Mouse (Mus musculus): ENCODE results near the gene Gpcpd1. TPM values are rescaled to one million over a fixed set of nuclear protein-coding genes. Genes with fewer than 3 reads are reported as not detected.
A peak's percentile ranks its signal among the peaks of the same experiment; 100 is the strongest.

The Gpcpd1 gene
- polyA plus RNA-seq, 1 experiment from 2014 or later = 68.4 TPM

DNA sequence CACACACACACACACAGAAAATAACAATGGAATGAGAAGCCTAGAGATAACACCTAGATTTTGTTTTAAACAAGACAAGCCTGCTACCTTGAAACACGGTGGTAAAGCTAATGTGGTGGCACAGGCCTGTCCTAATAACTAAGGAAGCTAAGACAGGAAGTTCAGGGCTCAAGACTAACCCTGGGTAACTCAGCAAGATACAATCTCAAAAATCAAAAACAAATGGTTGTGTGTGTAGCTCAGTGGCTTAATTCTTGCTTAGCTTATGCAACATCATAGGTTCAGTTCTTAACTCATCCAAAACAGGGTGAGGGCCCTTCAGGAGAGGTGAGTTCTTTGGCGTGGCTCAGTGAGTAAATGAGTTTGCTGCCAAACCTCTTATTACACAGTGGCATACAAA, 20.1 kb downstream of the Gpcpd1 start:
- H3K9ac ChIP-seq (ENCODE audit: low read depth, low read length) = no peak overlapping the region
- no peak overlapping the region for H3K4me3 ChIP-seq (ENCODE audit: low read length)
- no peak for ATAC-seq
- no peak overlapping the region for H3K27ac ChIP-seq (ENCODE audit: low read depth, low read length)
- peaks cover 24% of the 10 kb centered on the region for H3K36me3 ChIP-seq (ENCODE audit: control insufficient read depth, insufficient read depth, low read length)
- no peaks in the 10 kb centered on the region for H3K27me3 ChIP-seq (replicated peaks; ENCODE audit: control insufficient read depth, insufficient read depth, low read length)
- H3K4me1 ChIP-seq (ENCODE audit: control insufficient read depth, insufficient read depth, low read depth, low read length) = no peaks in the 10 kb centered on the region
- no peak overlapping the region for H3K4me2 ChIP-seq (ENCODE audit: low read length)
- 91% methylated on average over 2 of the region's 2 CpGs for WGBS
- no peaks in the 10 kb centered on the region for H3K9me3 ChIP-seq (ENCODE audit: control insufficient read depth, low read length)

GRCm38 (mm10) chr2:132561860-132562259, 25.7 kb downstream of the Gpcpd1 start:
- 96% methylated on average over 4 of the region's 4 CpGs for WGBS
- no peak for ATAC-seq
- Histone ChIP-seq H3K27me3 (replicated peaks; ENCODE audit: control insufficient read depth, insufficient read depth, low read length) (no peaks in the 10 kb centered on the region), H3K4me2 (ENCODE audit: low read length) (no peak overlapping the region), H3K36me3 (ENCODE audit: control insufficient read depth, insufficient read depth, low read length) (peaks cover 11% of the 10 kb centered on the region), H3K9ac (ENCODE audit: low read depth, low read length) (no peak overlapping the region), H3K9me3 (ENCODE audit: control insufficient read depth, low read length) (no peaks in the 10 kb centered on the region), H3K4me1 (ENCODE audit: control insufficient read depth, insufficient read depth, low read depth, low read length) (no peaks in the 10 kb centered on the region), H3K4me3 (ENCODE audit: low read length) (no peak overlapping the region), H3K27ac (ENCODE audit: low read depth, low read length) (no peak overlapping the region)

GRCm38 (mm10) chr2:132527864-132528263, 59.7 kb downstream of the Gpcpd1 start:
- Histone ChIP-seq H3K36me3 (ENCODE audit: control insufficient read depth, insufficient read depth, low read length) (peaks cover 15% of the 10 kb centered on the region), H3K27me3 (replicated peaks; ENCODE audit: control insufficient read depth, insufficient read depth, low read length) (no peaks in the 10 kb centered on the region), H3K4me1 (ENCODE audit: control insufficient read depth, insufficient read depth, low read depth, low read length) (peaks cover 5% of the 10 kb centered on the region), H3K9ac (ENCODE audit: low read depth, low read length) (no peak overlapping the region), H3K27ac (ENCODE audit: low read depth, low read length) (no peak overlapping the region), H3K9me3 (ENCODE audit: control insufficient read depth, low read length) (no peaks in the 10 kb centered on the region), H3K4me2 (ENCODE audit: low read length) (no peak overlapping the region), H3K4me3 (ENCODE audit: low read length) (no peak overlapping the region)
- no peak for ATAC-seq
- 50% methylated on average over 1 of the region's 1 CpGs for WGBS

DNA sequence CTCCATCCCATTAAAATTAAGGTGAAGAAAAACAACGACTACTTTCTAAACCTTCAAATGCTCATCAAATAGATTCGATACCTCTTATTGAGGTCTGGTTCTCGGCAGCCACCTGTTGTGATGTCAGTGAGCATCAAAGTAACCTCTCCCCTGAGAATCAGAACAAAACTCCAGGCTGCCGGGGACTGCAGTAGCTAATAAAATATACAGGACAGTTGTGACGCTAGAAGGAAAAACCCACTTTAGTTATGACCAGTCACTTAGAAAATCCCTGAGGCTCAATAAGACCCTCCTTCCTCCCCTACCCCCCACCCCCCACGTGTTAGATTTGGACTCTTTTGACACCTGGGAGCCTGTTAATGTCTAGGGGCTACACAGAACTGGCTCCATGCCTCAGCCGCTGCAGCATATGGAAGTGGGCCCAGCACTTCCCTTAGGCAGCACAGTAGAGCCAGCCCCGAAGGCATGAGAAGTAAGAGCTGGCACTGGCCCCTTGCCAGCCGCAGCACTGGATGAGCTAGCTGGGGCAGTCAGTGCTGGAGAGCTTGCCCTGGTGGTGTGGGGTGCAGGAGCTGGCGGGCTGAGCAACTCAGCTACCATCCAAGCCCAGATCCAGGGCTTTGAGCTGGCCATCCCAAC, 60.5 kb downstream of the Gpcpd1 start:
- 52% methylated on average over 10 of the region's 10 CpGs for WGBS
- ATAC-seq = peak; percentile 85
- Histone ChIP-seq H3K9me3 (ENCODE audit: control insufficient read depth, low read length) (no peaks in the 10 kb centered on the region), H3K4me1 (ENCODE audit: control insufficient read depth, insufficient read depth, low read depth, low read length) (peaks cover 5% of the 10 kb centered on the region), H3K4me2 (ENCODE audit: low read length) (no peak overlapping the region), H3K36me3 (ENCODE audit: control insufficient read depth, insufficient read depth, low read length) (peaks cover 15% of the 10 kb centered on the region), H3K9ac (ENCODE audit: low read depth, low read length) (no peak overlapping the region), H3K4me3 (ENCODE audit: low read length) (no peak overlapping the region), H3K27me3 (replicated peaks; ENCODE audit: control insufficient read depth, insufficient read depth, low read length) (no peaks in the 10 kb centered on the region), H3K27ac (ENCODE audit: low read depth, low read length) (no peak overlapping the region)

GRCm38 (mm10) chr2:132526110-132526509, 61.4 kb downstream of the Gpcpd1 start:
- Histone ChIP-seq H3K9ac (ENCODE audit: low read depth, low read length) (no peak overlapping the region), H3K4me3 (ENCODE audit: low read length) (no peak overlapping the region), H3K36me3 (ENCODE audit: control insufficient read depth, insufficient read depth, low read length) (peaks cover 12% of the 10 kb centered on the region), H3K9me3 (ENCODE audit: control insufficient read depth, low read length) (no peaks in the 10 kb centered on the region), H3K4me2 (ENCODE audit: low read length) (no peak overlapping the region), H3K4me1 (ENCODE audit: control insufficient read depth, insufficient read depth, low read depth, low read length) (peaks cover 5% of the 10 kb centered on the region), H3K27ac (ENCODE audit: low read depth, low read length) (no peak overlapping the region), H3K27me3 (replicated peaks; ENCODE audit: control insufficient read depth, insufficient read depth, low read length) (no peaks in the 10 kb centered on the region)
- WGBS = 65% methylated on average over 4 of the region's 4 CpGs
- no peak for ATAC-seq

DNA sequence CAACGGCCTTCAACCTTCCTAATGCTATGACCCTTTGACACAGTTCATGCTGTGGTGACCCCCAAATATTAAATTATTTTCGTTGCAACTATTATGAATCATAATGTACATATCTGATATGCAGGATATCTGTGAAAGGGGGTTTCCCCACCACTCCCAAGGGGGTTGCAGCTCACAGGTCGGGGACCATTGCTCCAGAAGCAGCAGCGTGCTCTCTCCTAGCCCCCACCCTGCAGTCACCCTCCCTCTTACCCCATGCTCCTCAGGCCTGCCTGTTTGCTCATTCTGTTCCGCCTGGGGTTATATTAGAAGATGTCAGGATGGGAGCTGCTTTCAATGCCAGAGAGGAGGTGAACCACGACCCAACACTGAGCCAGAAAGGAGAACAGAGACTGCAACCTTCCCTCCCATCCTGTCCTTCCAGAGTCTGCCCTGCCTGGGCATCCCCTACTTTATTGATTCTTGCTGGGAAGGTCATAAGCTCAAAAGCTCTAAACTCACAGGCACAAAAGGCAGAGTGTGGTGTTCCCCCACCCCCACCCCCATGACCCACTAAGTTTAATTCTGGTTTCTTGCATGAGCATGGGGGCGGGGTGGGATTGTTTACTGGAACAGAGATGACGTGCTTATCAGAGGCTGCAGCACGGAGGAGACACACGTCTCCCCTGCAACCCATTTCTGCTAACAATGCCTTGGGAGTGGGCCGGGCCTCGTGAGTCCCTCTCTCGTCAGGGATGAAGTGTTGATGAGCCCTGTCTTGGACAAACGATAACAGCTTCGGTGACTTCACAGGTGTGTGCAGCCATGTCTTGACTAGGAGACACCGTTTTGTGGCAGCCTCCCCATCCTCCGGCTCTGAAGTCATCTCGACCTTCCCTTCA, 69.3 kb downstream of the Gpcpd1 start:
- Histone ChIP-seq H3K36me3 (ENCODE audit: control insufficient read depth, insufficient read depth, low read length) (no peaks in the 10 kb centered on the region), H3K4me3 (ENCODE audit: low read length) (no peak overlapping the region), H3K4me2 (ENCODE audit: low read length) (no peak overlapping the region), H3K27me3 (replicated peaks; ENCODE audit: control insufficient read depth, insufficient read depth, low read length) (no peaks in the 10 kb centered on the region), H3K4me1 (ENCODE audit: control insufficient read depth, insufficient read depth, low read depth, low read length) (no peaks in the 10 kb centered on the region), H3K9ac (ENCODE audit: low read depth, low read length) (no peak overlapping the region), H3K9me3 (ENCODE audit: control insufficient read depth, low read length) (no peaks in the 10 kb centered on the region), H3K27ac (ENCODE audit: low read depth, low read length) (no peak overlapping the region)
- 66% methylated on average over 18 of the region's 18 CpGs for WGBS
- no peak for ATAC-seq

GRCm38 (mm10) chr2:132517194-132517836, 70.2 kb downstream of the Gpcpd1 start:
- 76% methylated on average over 6 of the region's 6 CpGs for WGBS
- ATAC-seq = no peak
- Histone ChIP-seq H3K27me3 (replicated peaks; ENCODE audit: control insufficient read depth, insufficient read depth, low read length) (no peaks in the 10 kb centered on the region), H3K4me3 (ENCODE audit: low read length) (no peak overlapping the region), H3K36me3 (ENCODE audit: control insufficient read depth, insufficient read depth, low read length) (no peaks in the 10 kb centered on the region), H3K9ac (ENCODE audit: low read depth, low read length) (no peak overlapping the region), H3K4me1 (ENCODE audit: control insufficient read depth, insufficient read depth, low read depth, low read length) (no peaks in the 10 kb centered on the region), H3K4me2 (ENCODE audit: low read length) (no peak overlapping the region), H3K9me3 (ENCODE audit: control insufficient read depth, low read length) (no peaks in the 10 kb centered on the region), H3K27ac (ENCODE audit: low read depth, low read length) (no peak overlapping the region)

GRCm38 (mm10) chr2:132516130-132517030, 71.1 kb downstream of the Gpcpd1 start:
- Histone ChIP-seq H3K36me3 (ENCODE audit: control insufficient read depth, insufficient read depth, low read length) (no peaks in the 10 kb centered on the region), H3K9ac (ENCODE audit: low read depth, low read length) (no peak overlapping the region), H3K4me1 (ENCODE audit: control insufficient read depth, insufficient read depth, low read depth, low read length) (no peaks in the 10 kb centered on the region), H3K27me3 (replicated peaks; ENCODE audit: control insufficient read depth, insufficient read depth, low read length) (no peaks in the 10 kb centered on the region), H3K4me2 (ENCODE audit: low read length) (no peak overlapping the region), H3K9me3 (ENCODE audit: control insufficient read depth, low read length) (no peaks in the 10 kb centered on the region), H3K27ac (ENCODE audit: low read depth, low read length) (no peak overlapping the region), H3K4me3 (ENCODE audit: low read length) (no peak overlapping the region)
- ATAC-seq = peak; percentile 87
- WGBS = 36% methylated on average over 16 of the region's 16 CpGs

Measured in hindbrain, embryonic 16.5 days (tissue).